Mouse (Mus musculus): ENCODE results near the gene Pcgf6. TPM values are rescaled to one million over a fixed set of nuclear protein-coding genes. Genes with fewer than 3 reads are reported as not detected.

Pcgf6 gene
- total and polyA plus RNA-seq, 2 experiments from 2014 or later, result 23.6 to 26.3 TPM

GRCm38 (mm10) chr19:46990153-46990518, 60.6 kb downstream of the Pcgf6 start:
- DNase-seq (ENCODE audit: low spot score) (no peak), ATAC-seq (ENCODE audit: low FRiP score) (no peak)
- 81% methylated on average over 3 of the region's 3 CpGs for WGBS
- no peak overlapping the region for H3K9ac ChIP-seq (replicated peaks; ENCODE audit: low read length, poor library complexity, severe bottlenecking)
- H3K36me3 ChIP-seq (ENCODE audit: insufficient read depth, low read length), result no peaks in the 10 kb centered on the region
- H3K27ac ChIP-seq (ENCODE audit: low read depth, low read length), result no peak overlapping the region
- H3K4me3 ChIP-seq (ENCODE audit: low read depth, low read length), result no peak overlapping the region
- no peaks in the 10 kb centered on the region for H3K9me3 ChIP-seq (ENCODE audit: low read length)
- H3K27me3 ChIP-seq (ENCODE audit: insufficient read depth, low read length), result no peaks in the 10 kb centered on the region
- no peak overlapping the region for H3K4me2 ChIP-seq (ENCODE audit: low read depth, low read length, poor library complexity, severe bottlenecking)
- H3K4me1 ChIP-seq (ENCODE audit: insufficient read depth, low read length), result no peaks in the 10 kb centered on the region
- TF ChIP-seq CTCF (IDR thresholded peaks at IDR 0.05), result no peak

GRCm38 (mm10) chr19:46989479-46990152, 61.1 kb downstream of the Pcgf6 start:
- Histone ChIP-seq H3K36me3 (ENCODE audit: insufficient read depth, low read length) (no peaks in the 10 kb centered on the region), H3K4me2 (ENCODE audit: low read depth, low read length, poor library complexity, severe bottlenecking) (no peak overlapping the region), H3K9me3 (ENCODE audit: low read length) (no peaks in the 10 kb centered on the region), H3K4me1 (ENCODE audit: insufficient read depth, low read length) (no peaks in the 10 kb centered on the region), H3K27me3 (ENCODE audit: insufficient read depth, low read length) (no peaks in the 10 kb centered on the region), H3K9ac (replicated peaks; ENCODE audit: low read length, poor library complexity, severe bottlenecking) (no peak overlapping the region), H3K27ac (ENCODE audit: low read depth, low read length) (no peak overlapping the region), H3K4me3 (ENCODE audit: low read depth, low read length) (no peak overlapping the region)
- no peak for TF ChIP-seq CTCF (IDR thresholded peaks at IDR 0.05)
- WGBS, result 77% methylated on average over 20 of the region's 20 CpGs
- ATAC-seq (ENCODE audit: low FRiP score), result no peak
- no peak for DNase-seq (ENCODE audit: low spot score)

GRCm38 (mm10) chr19:46988231-46989087, 62.2 kb downstream of the Pcgf6 start:
- H3K4me1 ChIP-seq (ENCODE audit: insufficient read depth, low read length), result 0 out of 2 replicates have a peak, but pooled peaks cover 4% of the 10 kb centered on the region
- H3K4me2 ChIP-seq (ENCODE audit: low read depth, low read length, poor library complexity, severe bottlenecking), result no peak overlapping the region
- H3K9ac ChIP-seq (replicated peaks; ENCODE audit: low read length, poor library complexity, severe bottlenecking), result no peak overlapping the region
- DNase-seq (ENCODE audit: low spot score) (no peak), ATAC-seq (ENCODE audit: low FRiP score) (no peak)
- WGBS, result 50% methylated on average over 16 of the region's 16 CpGs
- H3K27me3 ChIP-seq (ENCODE audit: insufficient read depth, low read length), result no peaks in the 10 kb centered on the region
- H3K27ac ChIP-seq (ENCODE audit: low read depth, low read length), result no peak overlapping the region
- H3K9me3 ChIP-seq (ENCODE audit: low read length), result no peaks in the 10 kb centered on the region
- no peak overlapping the region for H3K4me3 ChIP-seq (ENCODE audit: low read depth, low read length)
- no peaks in the 10 kb centered on the region for H3K36me3 ChIP-seq (ENCODE audit: insufficient read depth, low read length)
- no peak for TF ChIP-seq CTCF (IDR thresholded peaks at IDR 0.05)

GRCm38 (mm10) chr19:46987646-46988045, 63.1 kb downstream of the Pcgf6 start:
- DNase-seq (ENCODE audit: low spot score) (no peak), ATAC-seq (ENCODE audit: low FRiP score) (no peak)
- Histone ChIP-seq H3K36me3 (ENCODE audit: insufficient read depth, low read length) (no peaks in the 10 kb centered on the region), H3K4me2 (ENCODE audit: low read depth, low read length, poor library complexity, severe bottlenecking) (no peak overlapping the region), H3K27me3 (ENCODE audit: insufficient read depth, low read length) (no peaks in the 10 kb centered on the region), H3K9me3 (ENCODE audit: low read length) (no peaks in the 10 kb centered on the region), H3K27ac (ENCODE audit: low read depth, low read length) (no peak overlapping the region), H3K4me1 (ENCODE audit: insufficient read depth, low read length) (0 out of 2 replicates have a peak, but pooled peaks cover 4% of the 10 kb centered on the region), H3K9ac (replicated peaks; ENCODE audit: low read length, poor library complexity, severe bottlenecking) (no peak overlapping the region), H3K4me3 (ENCODE audit: low read depth, low read length) (no peak overlapping the region)
- 77% methylated on average over 6 of the region's 6 CpGs for WGBS
- TF ChIP-seq CTCF (IDR thresholded peaks at IDR 0.05), result no peak

GRCm38 (mm10) chr19:46984726-46985622, 65.7 kb downstream of the Pcgf6 start:
- WGBS, result 89% methylated on average over 13 of the region's 13 CpGs
- ATAC-seq (ENCODE audit: low FRiP score) (no peak), DNase-seq (ENCODE audit: low spot score) (no peak)
- Histone ChIP-seq H3K4me2 (ENCODE audit: low read depth, low read length, poor library complexity, severe bottlenecking) (no peak overlapping the region), H3K36me3 (ENCODE audit: insufficient read depth, low read length) (no peaks in the 10 kb centered on the region), H3K27ac (ENCODE audit: low read depth, low read length) (no peak overlapping the region), H3K9ac (replicated peaks; ENCODE audit: low read length, poor library complexity, severe bottlenecking) (no peak overlapping the region), H3K27me3 (ENCODE audit: insufficient read depth, low read length) (no peaks in the 10 kb centered on the region), H3K9me3 (ENCODE audit: low read length) (no peaks in the 10 kb centered on the region), H3K4me3 (ENCODE audit: low read depth, low read length) (no peak overlapping the region), H3K4me1 (ENCODE audit: insufficient read depth, low read length) (0 out of 2 replicates have a peak, but pooled peaks cover 4% of the 10 kb centered on the region)
- TF ChIP-seq CTCF (IDR thresholded peaks at IDR 0.05), result no peak

All from midbrain, postnatal 0 days (tissue).